Mouse (Mus musculus) ovary, postnatal 10 days (tissue): ENCODE measurements at regions not wholly inside any gene's neighbourhood (a gene's known extent, or its start where the extent isn't known, plus 50 kb on each side); places are given as distances from the start of the nearest gene placed in this dataset.

ENCODE experiments used
- DNase-seq: peaks from one replicate; pipeline ENCODE4 v3.0.0; 2022; ENCODE audit warnings: low spot score

GRCm38 (mm10) chr13:102135210-102135609 lies 367.2 kb upstream of the Pik3r1 start:
- DNase-seq = no peak

- no peak for DNase-seq
These were observed 375.0 kb upstream of the Pik3r1 start for GRCm38 (mm10) chr13:102142986-102143385.

- DNase-seq = no peak
These were observed 375.8 kb upstream of the Pik3r1 start for GRCm38 (mm10) chr13:102143848-102144247.

GRCm38 (mm10) chr13:102148039-102148438 lies 380.0 kb upstream of the Pik3r1 start:
- no peak for DNase-seq

- DNase-seq = no peak
These were observed 386.0 kb upstream of the Pik3r1 start for GRCm38 (mm10) chr13:102153785-102154608.

GRCm38 (mm10) chr13:102154609-102154899 lies 386.5 kb upstream of the Pik3r1 start:
- DNase-seq = no peak

- no peak for DNase-seq
These were observed 389.5 kb upstream of the Pik3r1 start for GRCm38 (mm10) chr13:102157369-102158130.

- DNase-seq = no peak
These were observed 405.6 kb upstream of the Pik3r1 start for GRCm38 (mm10) chr13:102173382-102174234.

GRCm38 (mm10) chr13:102174431-102174830 lies 406.4 kb upstream of the Pik3r1 start:
- DNase-seq = no peak

GRCm38 (mm10) chr13:102174896-102175295 lies 406.9 kb upstream of the Pik3r1 start:
- no peak for DNase-seq

GRCm38 (mm10) chr13:102175406-102175805 lies 407.4 kb upstream of the Pik3r1 start:
- DNase-seq = no peak

- no peak for DNase-seq
These were observed 408.4 kb upstream of the Pik3r1 start for GRCm38 (mm10) chr13:102176456-102176855.

GRCm38 (mm10) chr13:102194716-102195115 lies 426.7 kb upstream of the Pik3r1 start:
- no peak for DNase-seq

- DNase-seq = no peak
These were observed 434.3 kb upstream of the Pik3r1 start for GRCm38 (mm10) chr13:102202301-102202700.

GRCm38 (mm10) chr13:102218486-102218885 lies 450.5 kb upstream of the Pik3r1 start:
- DNase-seq = no peak

- no peak for DNase-seq
These were observed 462.3 kb upstream of the Cd180 start for GRCm38 (mm10) chr13:102231048-102231447.

- DNase-seq = peak; percentile 7
These were observed 460.9 kb upstream of the Cd180 start for GRCm38 (mm10) chr13:102232291-102232936.

- DNase-seq = no peak
These were observed 442.5 kb upstream of the Cd180 start for GRCm38 (mm10) chr13:102250884-102251283.

GRCm38 (mm10) chr13:102251709-102252108 lies 441.6 kb upstream of the Cd180 start:
- DNase-seq = no peak

- no peak for DNase-seq
These were observed 437.7 kb upstream of the Cd180 start for GRCm38 (mm10) chr13:102255401-102256371.

GRCm38 (mm10) chr13:102258207-102258606 lies 435.2 kb upstream of the Cd180 start:
- DNase-seq = no peak
